Mouse (Mus musculus): ENCODE results near the gene Insr. TPM values are rescaled to one million over a fixed set of nuclear protein-coding genes. Genes with fewer than 3 reads are reported as not detected.
"Not testable (repeated sequence)": the region's sequence is repeated elsewhere in the genome, so short reads cannot be mapped to it uniquely, and the experiment has no call there.

The Insr gene
- polyA plus RNA-seq, 1 experiment, result 17.3 TPM

DNA sequence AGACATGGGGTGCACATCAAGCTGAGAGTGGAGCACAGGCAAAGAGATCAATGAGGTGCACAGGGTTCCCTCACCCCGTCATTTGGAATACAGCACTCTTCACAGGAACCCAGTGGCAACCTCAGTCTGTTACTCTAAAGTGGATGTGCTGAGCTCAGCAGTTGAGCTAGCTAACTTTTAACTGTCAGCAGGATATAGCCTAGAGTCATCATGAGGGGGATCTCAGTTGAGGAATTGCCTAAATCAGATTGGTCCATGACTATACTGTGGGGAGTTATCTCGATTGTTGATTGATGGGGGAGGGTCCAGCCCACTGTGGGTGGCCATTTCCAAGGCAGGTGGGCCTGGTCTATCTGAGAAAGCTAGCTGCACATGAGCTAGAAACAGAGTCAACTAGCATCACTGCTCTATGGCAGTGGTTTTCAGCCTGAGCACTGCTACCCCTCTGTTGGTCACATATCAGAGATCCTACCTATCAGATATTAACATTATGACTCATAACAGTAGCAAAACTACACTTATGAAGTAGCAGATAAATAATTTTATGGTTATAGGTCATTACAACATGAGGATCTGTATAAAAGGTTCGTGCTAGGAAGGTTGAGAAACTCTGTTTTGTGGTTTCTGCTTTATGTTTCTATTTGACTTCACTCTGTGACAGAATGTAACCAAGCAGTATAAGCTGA, 74.5 kb downstream of the Insr start:
- DNase-seq (ENCODE audit: extremely low spot score in 1 of 2, low spot score in 1 of 2), result no peak

DNA sequence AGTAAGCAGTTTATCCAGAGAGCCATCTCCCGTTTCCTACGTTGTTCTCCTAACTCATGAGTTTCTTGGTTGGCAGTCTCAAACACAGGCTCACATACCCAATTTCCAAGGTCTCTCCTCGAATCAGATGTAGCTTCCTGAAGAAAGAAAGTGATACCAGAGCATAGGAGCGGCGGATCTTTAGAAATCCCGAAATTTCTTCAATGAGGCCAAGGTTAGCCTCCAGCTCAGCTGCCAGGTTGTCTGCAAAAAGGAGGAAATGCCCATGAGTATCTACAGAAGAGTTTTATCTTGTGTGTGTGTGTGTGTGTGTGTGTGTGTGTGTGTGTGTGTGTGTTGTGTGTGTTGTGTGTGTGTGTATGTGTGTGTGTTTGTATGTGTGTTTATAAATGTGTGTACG, 76.6 kb downstream of the Insr start:
- no peak for DNase-seq (ENCODE audit: extremely low spot score in 1 of 2, low spot score in 1 of 2)

DNA sequence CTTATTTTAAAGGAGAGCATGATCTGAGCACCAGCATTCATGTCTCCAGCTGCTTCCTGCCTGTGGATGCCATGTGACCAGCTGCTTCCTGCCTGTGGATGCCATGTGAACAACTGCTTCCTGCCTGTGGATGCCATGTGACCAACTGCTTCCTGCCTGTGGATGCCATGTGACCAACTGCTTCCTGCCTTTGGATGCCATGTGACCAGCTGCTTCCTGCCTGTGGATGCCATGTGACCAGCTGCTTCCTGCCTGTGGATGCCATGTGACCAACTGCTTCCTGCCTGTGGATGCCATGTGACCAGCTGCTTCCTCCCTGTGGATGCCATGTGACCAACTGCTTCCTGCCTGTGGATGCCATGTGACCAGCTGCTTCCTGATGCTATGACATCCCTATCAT, 85.1 kb downstream of the Insr start:
- not testable (repeated sequence) for DNase-seq (ENCODE audit: extremely low spot score in 1 of 2, low spot score in 1 of 2)

DNA sequence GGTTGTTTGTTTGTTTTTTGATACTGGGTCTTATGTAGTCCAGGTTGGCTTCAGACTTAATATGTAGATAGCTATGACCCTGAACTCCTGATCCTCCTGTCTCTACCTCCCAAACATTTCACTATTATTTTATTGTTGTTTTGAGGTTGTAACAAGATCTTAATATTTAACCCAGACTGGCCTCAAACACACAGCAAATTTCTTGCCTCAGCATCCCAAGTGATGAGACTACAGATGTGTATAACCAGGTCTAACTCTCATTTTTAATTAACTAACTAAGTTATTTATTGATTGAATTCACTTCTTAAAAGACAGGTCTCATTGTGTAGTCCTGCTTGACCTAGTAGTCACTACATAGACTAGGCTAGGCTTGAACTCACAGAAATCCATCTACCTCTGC, 88.4 kb downstream of the Insr start:
- no peak for DNase-seq (ENCODE audit: extremely low spot score in 1 of 2, low spot score in 1 of 2)

DNA sequence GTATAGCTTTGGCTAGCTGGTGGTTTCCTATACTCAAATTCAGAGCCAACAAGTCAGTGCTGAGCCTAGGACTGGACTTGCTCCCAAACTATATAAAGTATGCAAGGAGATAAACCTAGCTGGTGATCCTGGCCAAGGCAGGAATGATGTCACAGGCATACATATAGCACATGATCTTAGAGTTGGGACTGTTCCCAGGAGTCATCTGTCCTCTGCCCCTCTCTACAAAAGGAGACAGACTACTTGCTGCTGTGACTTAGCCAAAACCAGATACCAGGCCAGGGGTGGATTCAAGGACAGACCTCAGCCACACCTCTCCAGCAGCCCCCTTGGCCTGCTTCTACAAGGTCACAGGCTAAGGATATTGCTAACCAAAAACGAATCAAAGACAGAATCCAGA, 92.0 kb downstream of the Insr start:
- DNase-seq (ENCODE audit: extremely low spot score in 1 of 2, low spot score in 1 of 2), result no peak

DNA sequence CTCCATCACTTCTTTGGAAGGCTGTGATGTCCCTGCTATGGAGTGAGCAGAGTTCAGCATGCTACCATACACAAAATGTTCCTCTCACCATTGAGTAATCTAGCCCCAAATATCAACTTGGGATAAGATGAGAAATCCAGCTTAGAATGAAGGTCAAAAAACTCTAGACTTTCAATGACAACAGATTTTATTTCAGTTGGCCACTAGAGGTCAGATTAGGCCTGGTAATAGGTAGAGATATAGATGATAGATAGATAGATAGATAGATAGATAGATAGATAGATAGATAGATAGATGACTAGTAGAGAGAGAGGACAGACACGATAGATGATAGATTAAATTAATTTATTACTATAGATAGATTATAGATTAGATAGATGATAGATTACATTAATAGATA, 99.5 kb downstream of the Insr start:
- peak in 1 of 2 experiments; percentile 38 for DNase-seq (ENCODE audit: extremely low spot score in 1 of 2, low spot score in 1 of 2)

DNA sequence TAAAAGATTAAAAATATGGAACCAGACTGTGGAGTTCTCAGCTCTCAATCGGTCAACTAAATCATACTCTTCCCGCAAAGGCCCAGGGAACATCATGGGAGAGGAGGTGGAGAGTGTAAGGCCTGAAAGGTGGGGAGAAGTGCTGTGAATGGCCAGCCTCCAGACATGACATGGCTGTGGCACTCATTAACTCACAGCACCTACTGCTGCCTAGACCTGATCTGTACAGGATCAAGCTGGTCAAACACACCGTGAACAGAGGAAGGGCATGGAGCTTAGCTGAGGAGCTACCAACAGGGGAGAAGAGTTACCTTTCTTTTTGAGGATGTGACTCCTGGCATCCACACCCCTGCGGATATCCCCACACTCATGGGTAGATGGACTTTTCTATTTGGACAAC, 102.0 kb downstream of the Insr start:
- DNase-seq (ENCODE audit: extremely low spot score in 1 of 2, low spot score in 1 of 2), result no peak

DNA sequence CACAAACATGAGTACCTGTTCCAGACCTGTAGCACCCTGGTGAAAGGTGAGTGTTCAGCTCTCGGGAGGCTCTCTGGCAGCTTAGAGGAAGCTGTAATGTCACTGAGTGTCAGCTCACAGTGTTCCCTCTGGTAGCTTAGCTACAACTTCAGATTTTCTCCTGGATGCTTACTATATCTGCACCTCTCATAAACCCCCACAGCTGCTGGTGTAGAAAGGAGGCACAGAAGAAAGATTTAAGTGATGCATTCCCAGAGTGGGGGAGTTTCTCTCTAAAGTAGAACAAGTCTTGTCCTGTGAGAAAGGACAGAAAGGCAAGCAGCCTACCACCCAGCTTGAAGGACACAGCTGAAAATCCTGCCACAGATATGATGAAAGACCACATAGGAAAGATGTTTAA, 107.2 kb downstream of the Insr start:
- DNase-seq (ENCODE audit: extremely low spot score in 1 of 2, low spot score in 1 of 2), result peak; percentile 19 to 41

DNA sequence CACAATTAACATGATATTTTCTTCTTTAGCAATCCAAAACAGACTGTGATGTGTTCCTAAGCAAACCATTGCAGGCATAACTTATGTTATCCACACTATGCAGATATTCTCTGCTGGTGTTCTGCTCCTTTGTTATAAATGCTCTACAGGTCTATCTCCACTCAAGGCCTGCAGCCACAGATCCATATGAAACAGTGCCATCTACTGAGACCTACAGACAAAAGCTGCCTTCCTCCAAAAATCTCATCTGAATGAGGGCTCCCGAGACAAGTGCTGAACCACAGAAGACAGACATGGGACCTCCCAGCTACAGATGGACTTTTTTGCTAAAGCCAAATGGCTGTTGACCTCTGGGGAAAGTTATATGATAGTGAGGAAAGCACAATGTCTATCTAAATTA, 132.9 kb downstream of the Insr start:
- peak in 1 of 2 experiments; percentile 9 for DNase-seq (ENCODE audit: extremely low spot score in 1 of 2, low spot score in 1 of 2)

DNA sequence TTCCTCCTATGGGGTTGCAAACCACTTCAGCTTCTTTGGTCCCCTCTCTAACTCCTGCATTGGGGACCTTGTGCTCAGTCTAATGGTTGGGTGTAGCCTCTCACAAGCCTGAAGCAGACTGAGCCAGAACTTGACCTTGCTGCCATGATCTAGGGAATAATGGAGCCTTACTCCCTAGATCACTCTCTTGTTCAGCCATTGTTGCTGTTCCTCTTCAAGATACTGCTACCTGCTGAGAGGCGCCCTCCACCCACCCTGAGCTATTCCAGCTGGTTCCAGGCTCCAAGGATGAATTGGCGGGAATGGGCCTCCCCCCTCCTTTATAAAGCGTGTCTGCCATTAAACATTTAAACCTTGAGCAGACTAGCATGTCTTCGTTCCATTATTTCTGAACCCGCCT, 179.0 kb downstream of the Insr start:
- DNase-seq (ENCODE audit: extremely low spot score in 1 of 2, low spot score in 1 of 2), result not testable (repeated sequence)

Other genes with a start within 250 kb of the Insr start
- gene A430078G23Rik, start 73.8 kb upstream of the Insr start, polyA plus RNA-seq (2012; rRNA removed), result 0.46 and 0.52 TPM in 2 replicates
- gene Arhgef18, start 113.4 kb upstream of the Insr start, polyA plus RNA-seq (2012; rRNA removed), result 29.1 and 33.8 TPM in 2 replicates
- gene Pex11g, start 188.1 kb upstream of the Insr start, polyA plus RNA-seq (2012; rRNA removed), result 1.6 and 2.0 TPM in 2 replicates
- 0.19 and 0.28 TPM in 2 replicates for gene Tex45, start 191.2 kb upstream of the Insr start, polyA plus RNA-seq (2012; rRNA removed)
- gene Zfp358, start 213.5 kb upstream of the Insr start, polyA plus RNA-seq (2012; rRNA removed), result 48.5 and 50.2 TPM in 2 replicates
- gene Mcoln1, start 220.8 kb upstream of the Insr start, polyA plus RNA-seq (2012; rRNA removed), result 215 and 230 TPM in 2 replicates
- 65.5 and 79.6 TPM in 2 replicates for gene Pnpla6, start 235.8 kb upstream of the Insr start, polyA plus RNA-seq (2012; rRNA removed)

Data from frontal cortex, adult 2 months (tissue).